Mouse (Mus musculus) bone marrow macrophage, adult 2 months (primary cell): ENCODE measurements around the gene Tmem210.

Source experiments
- CTCF ChIP-seq: IDR thresholded peaks from 2 replicates; pipeline ENCODE4 v1.5.1; 2012; ENCODE audit warnings: low read depth, mild to moderate bottlenecking, low read length, moderate library complexity
- POLR2A ChIP-seq: IDR thresholded peaks from 2 replicates; pipeline ENCODE4 v1.6.1; 2012; ENCODE audit warnings: mild to moderate bottlenecking, low read depth, low read length, borderline replicate concordance

DNA sequence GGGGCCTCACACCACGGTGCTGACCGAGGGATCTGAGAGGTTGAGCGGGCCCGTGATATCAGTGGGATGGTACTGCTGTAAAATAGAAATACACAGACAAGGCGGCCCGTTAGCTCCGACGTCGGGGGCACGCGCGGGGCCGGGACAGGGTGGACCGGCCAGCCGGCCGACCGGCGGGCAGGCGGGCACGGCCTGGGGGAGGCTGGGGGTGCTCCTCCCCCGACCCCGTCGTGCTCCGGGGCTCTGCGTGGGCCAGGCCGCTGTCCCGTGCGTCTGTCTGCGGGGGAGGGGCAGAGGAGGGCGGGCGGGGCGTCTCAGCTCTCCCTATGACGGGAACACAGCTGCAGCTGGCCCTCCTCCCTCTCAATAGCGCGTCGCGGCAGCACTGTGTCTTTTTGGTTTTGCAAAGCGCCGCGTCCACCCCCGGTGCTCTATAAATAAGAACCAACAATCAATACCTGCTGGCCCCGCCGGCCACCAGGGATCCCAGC, 4.2 kb downstream of the Tmem210 start:
- no peak for TF ChIP-seq CTCF
- no peak for TF ChIP-seq POLR2A
